Mouse (Mus musculus): ENCODE results near the gene Pip4k2a.

The Pip4k2a gene

DNA sequence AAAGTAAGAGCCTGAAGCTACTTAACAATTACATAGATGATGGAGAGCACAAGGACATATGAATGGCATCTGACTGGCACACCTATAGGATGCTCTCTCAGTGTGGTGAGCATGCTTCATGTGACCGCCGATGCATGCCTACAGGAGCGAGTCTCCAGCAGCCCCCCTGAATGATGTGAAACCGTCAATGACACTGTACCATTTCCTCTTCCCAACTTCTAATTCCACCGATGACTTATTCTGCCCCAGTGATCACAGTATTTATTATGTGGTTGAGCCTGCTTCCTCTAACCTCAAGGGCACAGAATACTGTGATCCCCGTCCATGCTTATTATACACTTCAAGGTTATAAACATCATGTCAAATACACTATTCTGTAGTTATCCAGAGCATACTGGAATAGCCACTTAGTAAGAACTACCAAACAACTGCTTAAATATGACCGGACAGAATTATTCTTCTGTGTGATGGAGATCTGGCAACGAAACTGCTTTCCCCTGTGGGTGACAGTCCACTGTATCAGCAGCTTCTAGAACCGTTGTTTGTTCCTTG is 74.8 kb downstream of the Pip4k2a start:
- DNase-seq (ENCODE audit: low spot score): no peak

DNA sequence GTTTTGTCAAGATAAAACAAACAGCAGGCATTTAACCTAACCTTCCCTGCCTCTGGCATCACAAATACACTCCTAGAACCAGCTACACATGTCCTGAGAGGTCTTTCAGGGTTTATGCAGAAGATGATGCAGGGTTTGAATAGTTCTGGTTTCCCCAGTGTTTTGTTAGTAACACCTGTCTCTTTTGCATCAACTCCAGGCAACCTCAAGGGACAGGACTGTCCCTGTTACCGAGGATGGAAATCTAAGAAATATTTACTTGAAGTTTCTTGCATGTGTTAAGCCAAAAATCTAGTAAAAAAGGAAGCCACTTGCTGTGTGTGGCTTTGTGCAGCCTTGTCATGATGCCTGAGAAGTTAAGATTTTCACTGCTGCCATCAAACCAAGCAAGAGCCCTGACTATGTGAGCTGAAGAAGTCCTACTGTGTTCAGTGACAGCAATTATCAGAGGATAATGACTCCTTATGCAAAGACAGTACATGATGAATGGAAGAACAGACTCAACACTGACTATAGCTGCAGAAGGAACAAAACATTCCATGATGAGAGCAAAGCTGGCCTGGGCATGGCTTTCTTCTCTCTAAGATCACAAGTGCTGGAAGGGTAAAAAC is 76.3 kb downstream of the Pip4k2a start:
- DNase-seq (ENCODE audit: low spot score): no peak

DNA sequence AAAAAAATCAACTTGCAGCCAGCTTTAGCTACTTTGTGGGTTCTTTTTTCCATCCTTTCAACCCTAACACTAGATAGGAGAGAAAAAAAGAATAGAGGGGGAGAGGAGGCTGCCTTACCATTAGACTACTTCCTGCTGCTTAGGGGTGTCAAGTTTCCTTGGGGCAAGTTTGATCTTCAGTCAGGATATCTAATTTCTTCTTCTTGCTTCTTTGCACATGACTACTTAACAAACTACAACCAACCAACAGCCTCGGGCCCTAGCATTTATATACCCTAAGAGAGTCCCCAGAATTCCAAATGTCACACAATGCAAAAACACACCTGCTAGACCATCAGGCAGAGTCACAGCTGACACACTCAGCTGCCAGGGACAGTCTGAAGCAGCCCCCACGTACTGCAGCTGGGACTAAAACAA is 77.5 kb downstream of the Pip4k2a start:
- no peak for DNase-seq (ENCODE audit: low spot score)

DNA sequence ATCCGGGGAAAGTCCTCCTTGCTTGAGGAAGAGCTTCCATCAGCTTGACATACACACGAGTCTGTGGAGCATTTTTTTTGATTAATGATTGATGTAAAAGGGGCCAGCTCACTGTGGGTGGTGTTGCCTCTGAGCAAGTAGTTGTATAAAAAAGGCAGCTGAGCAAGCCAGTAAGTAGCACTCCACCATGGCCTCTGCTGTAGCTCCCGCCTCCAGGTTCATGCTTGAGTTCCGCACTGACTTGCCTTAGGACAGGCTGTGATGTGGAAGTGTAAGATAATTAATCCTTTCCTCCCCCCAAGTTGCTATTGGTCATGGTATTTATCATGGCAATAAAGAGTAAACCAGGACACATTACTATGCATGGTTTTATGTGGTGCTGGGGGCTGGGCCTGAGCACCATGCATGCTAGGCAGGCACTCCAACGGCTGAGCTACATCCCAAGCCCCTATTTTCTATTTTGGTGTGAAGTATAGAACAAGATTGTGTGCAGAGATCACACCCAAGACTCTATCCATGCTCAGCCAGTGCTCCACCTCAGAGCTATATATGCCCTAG is 78.0 kb downstream of the Pip4k2a start:
- no peak for DNase-seq (ENCODE audit: low spot score)

DNA sequence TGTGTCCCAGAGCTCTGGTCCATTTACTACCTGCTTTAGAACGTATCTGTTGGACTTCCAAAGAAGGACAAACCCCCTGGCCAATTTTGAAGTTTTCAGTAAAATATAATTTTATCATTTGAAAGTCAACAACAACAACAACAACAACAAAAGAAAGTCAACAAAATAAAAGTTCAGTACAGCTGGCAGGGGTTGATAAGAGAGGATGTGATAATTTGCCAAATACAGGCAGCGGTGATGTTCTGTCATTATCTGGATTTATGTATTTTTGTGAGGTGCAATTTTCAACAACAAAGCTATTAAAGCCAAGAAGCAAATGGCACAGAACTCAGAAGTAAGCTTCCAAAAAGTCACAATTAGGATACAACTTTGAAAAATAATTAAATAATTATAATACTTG is 80.1 kb downstream of the Pip4k2a start:
- DNase-seq (ENCODE audit: low spot score): no peak

DNA sequence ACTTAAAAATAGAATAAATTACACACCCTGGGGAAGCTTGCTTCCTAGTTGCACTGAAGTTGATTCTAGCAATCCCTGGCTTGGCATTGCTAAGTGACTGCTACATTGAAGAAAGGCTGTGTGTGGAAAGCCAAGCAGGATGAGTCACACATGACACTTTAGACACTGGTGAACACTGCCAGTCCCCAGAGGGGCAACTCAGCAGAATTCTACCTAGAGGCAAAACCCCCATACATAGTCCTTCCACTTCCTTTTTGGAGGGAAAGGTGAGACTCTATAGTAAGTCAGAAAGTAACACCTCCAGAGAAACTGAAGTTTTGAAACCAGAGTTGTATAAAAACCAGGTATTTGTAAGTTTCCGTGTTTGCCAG is 80.6 kb downstream of the Pip4k2a start:
- no peak for DNase-seq (ENCODE audit: low spot score)

DNA sequence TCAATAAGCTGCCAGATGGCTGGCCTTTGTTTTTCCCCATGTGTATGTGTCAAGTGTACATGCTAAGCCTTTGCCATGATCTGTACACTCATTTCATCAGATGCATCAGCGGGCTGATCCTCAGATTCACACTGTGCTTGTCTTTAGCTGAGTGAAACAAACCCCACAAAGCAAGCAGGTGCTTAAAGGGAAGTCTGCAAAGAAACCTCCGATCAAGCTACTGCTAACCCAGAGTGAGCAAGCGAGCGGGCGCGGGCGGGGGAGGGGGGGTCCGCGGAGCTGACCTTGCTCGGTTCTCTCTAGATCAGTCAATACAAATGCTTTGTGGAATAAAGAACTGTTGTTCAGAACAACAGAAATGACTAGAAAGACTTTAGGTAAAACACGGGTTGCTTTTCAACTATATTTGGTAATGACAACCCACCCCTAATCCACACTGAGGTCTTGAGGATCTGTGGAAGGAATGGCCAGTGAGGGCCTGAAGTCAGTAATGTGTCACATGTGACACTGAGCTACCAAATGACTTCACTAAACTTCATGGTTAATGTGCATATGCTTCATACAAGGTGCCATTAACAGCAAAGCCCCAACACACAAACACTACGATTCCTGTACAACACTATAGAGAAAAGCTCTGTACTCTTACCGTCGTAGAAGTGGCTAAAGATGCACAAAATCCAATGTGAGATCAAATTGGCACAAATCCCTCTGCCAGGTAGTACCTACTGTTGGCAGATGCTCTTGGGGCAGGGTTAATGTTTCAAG is 81.1 kb downstream of the Pip4k2a start:
- DNase-seq (ENCODE audit: low spot score): no peak

DNA sequence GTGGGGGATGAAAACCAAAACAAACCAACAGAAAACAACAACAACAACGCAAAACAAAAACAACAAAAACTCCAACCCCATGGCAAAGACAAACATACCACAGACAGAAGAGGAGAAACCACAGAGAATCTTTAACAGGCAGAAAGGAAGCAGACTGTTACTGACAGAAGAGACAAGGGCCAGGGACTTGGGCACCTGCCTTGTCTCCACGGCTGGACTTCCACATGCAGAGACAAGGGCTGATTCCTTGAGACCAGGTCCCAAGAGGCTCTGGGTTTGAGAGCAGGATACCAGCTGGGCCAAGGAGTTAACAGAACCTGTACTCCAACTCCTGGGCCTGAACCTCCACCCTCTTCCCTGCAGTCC is 81.9 kb downstream of the Pip4k2a start:
- DNase-seq (ENCODE audit: low spot score): no peak

DNA sequence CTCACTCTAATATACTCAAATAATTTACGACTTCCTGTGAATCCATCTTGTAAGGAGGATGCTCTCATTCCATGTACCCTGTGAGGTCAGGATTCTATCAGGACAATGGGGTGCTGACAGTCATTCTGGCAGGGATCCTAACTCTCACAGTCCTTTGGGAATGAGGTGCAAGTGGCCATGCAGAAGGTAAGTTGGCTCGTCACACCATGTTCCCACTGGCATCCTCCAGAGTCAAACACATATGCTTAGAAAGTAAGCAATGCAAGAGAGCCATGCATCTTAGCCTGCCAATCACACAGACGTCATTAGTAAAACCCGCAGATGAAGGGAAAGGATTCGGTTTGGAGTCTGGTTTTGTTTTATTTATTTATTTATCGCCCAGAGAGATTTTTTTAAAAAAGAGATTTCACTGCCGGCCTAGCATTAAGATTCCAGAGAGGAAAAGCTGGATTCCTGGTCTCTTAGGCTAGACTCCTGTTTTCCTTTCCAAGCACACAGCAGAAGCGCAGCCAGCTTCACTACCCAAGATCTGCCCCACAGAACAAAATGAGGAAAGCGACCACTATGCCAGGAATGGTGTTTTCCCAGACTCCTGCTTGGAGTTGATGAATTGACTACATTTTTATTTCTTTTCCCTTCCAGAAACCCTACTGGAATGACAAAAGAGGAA is 82.4 kb downstream of the Pip4k2a start:
- no peak for DNase-seq (ENCODE audit: low spot score)

DNA sequence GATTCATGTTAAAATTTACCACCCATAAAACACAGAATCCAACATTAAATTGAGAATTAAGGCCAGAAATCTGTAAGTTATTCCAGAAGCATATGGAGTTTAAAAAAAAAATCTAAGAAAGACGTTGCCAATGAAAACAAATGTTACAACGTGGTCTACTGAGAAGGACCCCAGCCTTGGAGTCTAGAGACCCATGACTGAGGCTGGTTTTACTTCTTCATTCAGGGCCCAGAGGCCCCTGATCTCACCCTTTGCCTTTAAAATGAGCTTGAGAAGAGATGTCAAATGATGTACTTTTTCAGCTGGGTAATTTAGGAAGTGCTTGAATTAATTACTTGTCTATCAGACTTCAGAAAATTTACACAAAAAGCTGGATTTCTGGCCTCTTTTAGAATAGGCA is 83.2 kb downstream of the Pip4k2a start:
- no peak for DNase-seq (ENCODE audit: low spot score)

DNA sequence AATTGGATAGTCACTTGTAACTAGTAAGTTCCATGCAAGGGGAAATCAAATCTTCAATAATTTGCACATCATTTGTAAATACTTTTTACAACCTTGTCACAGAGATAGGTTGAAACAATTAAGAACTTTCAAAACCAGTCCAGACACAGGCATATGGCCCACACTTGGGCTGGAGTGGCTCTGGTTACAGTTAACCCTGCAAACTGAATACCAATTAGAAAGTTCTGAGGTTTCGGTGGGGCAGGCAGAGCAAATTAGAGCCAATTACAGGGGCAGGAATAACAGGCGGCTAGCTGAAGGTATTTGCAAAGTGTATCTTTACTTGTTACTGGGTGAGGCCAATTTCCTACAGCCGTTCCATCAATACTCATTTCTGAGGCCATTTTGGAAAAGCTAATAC is 84.3 kb downstream of the Pip4k2a start:
- no peak for DNase-seq (ENCODE audit: low spot score)

DNA sequence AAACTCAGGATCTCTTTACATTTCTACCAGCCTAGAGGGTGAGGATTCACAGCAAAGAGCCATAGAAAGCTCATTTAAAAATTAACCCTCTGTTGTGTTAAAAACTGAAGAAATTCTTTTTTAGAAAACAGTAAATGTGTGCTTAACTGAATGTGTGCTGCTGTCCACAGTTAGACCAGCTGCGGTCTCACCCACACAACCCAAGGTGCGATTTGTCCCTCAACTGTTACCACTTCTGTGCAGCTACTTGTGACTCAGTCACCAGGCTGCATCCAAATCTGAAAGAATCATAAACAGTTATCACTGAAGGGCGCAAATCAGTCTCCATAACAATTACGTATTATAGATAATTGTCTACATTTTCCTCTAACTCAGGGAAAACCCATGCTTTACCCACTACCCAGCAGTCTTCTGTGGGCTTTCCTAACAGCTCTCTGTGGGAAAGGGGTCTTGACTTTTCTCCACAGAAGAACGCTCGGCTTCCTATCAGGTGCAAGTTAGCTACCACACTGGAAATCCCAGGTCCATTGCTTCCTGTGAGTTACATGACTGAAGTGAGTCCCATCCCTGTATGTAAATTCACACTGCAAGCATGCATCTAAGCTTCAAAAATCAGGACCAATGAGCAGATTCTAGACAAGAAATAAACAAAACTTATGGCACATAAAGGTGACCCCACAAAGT is 86.5 kb downstream of the Pip4k2a start:
- DNase-seq (ENCODE audit: low spot score): no peak

DNA sequence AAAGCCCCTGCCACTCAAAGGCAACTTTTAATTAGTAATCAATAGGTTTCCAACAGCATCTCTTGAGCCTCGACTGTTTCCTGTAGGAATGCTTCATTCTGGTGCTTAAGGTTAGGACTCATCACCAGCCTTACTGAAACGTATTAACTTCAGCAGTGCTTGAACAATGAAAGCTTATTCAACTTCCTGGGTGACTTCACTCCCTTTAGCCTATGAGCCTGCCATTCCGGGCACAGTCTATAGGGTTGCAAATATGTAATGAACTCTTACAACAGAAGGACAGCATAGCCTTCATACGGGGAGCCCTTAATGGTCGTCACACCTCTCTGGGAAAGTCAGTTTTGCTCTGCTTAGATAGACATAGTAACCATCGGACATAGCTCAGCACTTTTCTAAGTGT is 87.7 kb downstream of the Pip4k2a start:
- DNase-seq (ENCODE audit: low spot score): no peak

DNA sequence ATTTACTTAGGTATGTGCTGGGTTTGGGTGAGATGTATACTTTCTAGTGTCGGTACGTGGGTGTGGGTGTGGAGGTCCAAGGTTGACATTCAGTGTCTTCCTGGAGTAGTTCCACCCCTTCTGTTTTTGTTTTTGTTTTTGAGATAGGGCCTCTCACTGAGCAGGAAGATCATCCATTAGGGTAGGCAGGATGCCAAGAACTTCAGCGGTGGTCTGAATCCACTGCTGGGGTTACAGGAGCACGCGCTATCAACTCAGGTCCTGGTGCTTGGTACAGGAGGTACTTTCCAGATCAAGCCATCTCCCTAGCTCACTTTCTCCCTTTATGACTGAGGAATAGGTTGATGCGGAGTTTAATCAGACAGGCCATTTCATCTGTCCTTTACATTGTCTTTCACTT is 88.2 kb downstream of the Pip4k2a start:
- no peak for DNase-seq (ENCODE audit: low spot score)

DNA sequence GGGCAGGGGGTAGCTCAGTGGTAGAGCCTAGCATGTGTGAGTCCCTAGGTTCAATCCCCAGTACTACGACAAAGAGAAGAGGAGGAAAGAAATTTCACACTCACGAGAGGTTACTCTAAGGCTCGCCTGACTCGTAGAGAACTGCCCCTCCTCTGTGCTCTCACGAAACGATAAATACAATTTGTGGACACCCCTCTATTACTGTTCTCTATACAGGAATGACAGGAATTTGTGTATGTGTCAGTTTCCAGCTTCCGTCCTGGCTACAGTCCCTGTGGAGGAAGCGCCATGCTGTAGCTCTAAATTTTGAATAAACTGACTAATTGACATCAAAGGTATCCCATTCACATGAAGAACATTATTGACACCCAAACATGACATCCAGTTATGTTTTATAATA is 90.7 kb downstream of the Pip4k2a start:
- no peak for DNase-seq (ENCODE audit: low spot score)

DNA sequence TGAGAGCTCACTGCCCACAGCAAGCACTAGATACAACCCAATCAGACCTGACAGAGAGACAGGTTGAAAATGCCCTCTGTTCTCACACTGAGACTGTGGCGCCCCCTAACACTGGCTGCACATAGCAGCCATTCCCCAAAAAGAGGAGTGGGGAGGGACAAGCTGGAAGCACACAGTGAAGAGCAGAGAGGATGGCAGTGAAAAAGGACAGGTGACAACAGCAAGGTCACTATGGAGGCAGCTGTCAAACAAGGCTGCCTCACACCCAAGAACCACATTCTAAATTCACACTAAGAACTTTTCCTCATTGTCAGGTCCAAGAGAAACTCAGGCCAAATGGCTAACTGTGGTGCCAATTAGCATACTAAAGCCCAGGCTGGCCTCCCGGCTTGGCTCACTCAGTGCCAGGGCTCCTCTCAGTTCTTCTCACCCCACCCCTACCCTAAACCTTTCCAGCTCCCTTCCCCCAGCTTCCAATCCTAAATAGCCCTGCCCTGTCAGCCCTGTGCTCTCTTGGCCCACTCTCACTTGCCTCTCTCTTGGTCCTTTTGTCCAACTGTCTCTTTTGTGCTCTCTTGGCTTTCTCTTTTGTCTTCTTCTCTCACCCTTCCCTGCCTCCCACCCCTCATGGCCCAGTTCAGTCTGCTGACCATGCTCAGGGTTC is 91.4 kb downstream of the Pip4k2a start:
- no peak for DNase-seq (ENCODE audit: low spot score)

DNA sequence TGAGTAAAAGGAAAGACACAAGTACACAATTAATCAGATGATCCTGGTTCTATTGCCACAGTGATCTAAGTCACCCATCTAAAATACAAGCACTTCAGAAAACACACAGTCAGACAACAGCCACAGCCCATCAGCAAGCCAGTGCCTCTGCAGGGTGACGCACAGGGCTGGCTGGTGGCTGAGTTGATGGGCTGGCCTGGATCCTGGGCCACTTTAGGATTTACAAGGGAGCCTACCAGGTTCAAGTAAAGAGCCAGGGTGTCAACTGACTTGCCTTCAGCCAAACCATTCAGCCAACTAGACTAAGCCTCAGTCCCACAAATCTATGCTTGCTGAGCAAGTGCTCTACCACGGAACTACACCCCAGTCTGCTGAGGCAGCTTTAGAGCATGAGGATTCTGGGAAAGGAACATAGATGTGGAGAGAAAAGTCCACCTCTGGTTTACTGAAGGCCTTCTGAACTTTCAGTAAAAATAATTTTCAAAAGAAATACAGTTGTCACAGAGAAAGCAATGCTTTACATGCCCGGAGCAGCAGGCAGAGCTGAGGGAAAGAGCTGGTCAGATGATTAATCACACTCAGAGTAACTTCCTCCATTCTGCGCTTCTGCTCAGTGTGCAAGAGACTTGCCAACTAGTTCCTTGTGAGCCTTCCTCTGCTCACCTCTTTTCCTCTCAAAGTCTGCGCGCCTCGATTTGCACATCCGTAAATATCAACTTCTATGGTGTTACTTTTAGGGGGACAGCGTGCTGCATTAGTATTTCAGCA is 94.4 kb downstream of the Pip4k2a start:
- no peak for DNase-seq (ENCODE audit: low spot score)

DNA sequence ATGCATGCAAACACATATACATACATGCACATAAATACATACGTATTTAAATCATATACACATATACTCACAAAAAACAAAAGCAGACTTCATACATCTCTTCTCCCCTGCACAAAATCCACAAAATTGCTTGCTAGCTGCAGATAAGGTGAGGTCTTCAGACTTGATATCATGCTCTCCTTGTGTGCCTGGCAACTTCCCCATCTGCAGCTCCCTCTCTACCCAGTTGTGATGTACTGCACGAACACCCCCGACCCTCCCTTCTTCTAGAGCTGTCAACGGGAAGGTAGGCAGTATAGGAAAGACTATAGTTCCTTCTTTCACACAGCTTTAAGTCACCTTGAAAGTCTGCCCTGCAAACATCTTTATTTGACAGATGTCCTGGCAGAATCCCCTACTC is 96.8 kb downstream of the Pip4k2a start:
- DNase-seq (ENCODE audit: low spot score): no peak

DNA sequence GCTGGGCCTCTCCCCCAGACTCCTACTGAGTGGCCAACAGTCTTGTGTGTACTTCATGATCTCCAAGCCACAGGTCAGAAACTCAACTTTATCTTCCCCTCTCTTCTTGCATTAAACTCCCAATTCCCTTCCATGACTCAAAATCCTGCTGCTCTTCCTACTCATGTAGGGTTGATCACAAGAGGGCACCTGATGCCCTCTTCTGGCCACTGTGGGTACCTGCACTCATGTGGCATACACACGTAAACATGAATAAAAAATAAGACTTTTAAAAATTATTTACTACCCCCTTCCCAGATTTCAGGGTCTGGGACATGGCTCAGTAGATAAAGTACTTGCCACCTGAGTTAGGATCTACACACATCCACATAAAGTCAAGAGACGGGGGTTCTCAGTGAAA is 97.3 kb downstream of the Pip4k2a start:
- DNase-seq (ENCODE audit: low spot score): no peak

DNA sequence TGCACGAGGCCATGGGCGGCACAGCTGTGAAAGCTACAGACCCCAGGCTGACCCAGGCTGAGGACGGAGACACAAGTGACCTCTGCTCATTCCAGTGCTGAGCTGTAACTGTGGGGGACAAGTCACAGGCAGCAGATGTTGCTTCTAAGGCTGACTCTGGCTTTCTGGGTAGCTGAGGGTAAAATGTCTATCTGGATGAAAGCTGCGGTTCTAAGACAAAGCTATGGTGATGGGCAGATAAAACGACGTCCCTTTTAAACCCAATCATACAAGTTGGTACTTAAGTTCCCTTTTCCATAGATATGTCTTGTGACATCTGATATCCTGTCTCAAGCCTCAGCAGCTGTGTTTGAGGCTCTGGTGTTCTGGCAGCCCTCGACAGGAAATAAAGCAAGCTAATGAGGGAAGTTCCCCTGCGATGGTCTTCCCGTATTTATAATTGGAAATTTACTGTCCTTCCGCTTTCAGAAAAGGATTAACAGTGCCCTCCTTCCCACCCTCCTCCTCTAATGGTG is 100.1 kb downstream of the Pip4k2a start:
- DNase-seq (ENCODE audit: low spot score): no peak

DNA sequence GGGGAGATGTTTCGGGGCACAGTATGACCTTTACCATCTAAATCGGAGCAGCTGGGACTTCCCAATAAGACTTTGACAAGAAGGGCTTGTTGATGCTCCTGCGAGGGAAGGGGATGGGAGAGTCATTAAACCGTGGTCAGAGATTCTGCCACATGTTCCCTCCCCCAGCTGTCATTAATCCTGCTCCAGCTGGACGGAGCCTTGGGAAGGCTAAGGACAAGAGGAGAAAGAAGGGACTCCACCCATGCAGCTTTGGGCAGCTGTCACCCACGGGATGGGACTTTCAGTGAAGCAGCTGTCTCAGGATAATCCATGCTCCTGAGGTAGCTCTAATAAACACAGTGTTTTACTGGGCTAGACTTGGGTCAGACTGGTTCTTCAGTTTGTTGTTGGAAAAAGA is 101.9 kb downstream of the Pip4k2a start:
- DNase-seq (ENCODE audit: low spot score): no peak

Measured in ovary, postnatal 14 days (tissue).